Mouse (Mus musculus): ENCODE measurements at regions not wholly inside any gene's neighbourhood (a gene's known extent, or its start where the extent isn't known, plus 50 kb on each side); places are given as distances from the start of the nearest gene placed in this dataset.

DNA sequence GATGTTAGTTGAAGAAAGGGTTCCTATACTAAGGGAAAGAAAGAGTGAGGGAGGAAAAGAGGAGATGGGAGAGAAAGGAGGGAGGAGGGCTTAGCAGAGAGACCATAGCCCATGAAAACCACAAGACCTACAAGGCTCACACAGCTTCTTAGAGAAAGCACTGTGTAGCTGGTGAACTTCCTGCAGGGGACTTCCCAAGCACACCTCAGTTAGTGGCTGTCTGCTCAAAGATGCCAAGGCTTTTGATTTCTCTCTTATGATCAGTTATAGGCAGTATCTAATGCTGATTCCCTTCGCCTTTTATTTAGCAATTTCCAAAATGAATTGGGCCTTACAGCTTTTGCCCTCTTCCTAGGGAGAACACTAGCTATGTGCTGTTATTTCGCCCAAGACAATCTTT is 90.0 kb upstream of the Bach2 start:
- Histone ChIP-seq H3K27ac (ENCODE audit: insufficient read depth, low read depth, low read length) (no peak overlapping the region), H3K4me1 (ENCODE audit: control insufficient read depth, insufficient read depth, insufficient read length, low read length) (no peaks in the 10 kb centered on the region), H3K27me3 (ENCODE audit: control insufficient read depth, insufficient read depth, low read length) (no peaks in the 10 kb centered on the region), H3K4me3 (ENCODE audit: low read depth, low read length) (no peak overlapping the region), H3K36me3 (ENCODE audit: control insufficient read depth, insufficient read depth, low read length) (no peaks in the 10 kb centered on the region)
- 91% methylated on average over 2 of the region's 2 CpGs for WGBS
- TF ChIP-seq CTCF (IDR thresholded peaks at IDR 0.05; ENCODE audit: extremely low read depth, insufficient read length, insufficient replicate concordance, low read depth, low read length) (no peak), POLR2A (IDR thresholded peaks at IDR 0.05; ENCODE audit: low read depth, low read length) (no peak)

DNA sequence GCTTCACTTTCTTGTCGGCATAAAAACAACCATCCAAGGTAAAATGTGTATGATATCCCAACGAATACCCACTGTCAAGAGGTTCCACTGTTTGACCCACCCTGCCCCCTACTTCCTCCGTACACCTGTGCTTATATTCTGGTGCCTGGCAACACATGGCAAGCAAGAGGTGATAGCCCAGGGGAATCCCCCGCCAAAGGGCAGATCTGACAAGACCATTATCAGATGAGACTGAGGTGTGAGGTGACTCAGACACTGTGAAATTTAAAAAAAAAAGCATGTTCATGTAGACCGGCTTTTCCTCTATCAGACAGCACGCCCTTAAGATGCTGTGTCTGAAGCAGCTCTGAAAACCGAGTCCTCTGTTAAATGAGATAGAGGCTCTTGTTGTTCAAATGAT is 89.4 kb upstream of the Bach2 start:
- Histone ChIP-seq H3K36me3 (ENCODE audit: control insufficient read depth, insufficient read depth, low read length) (no peaks in the 10 kb centered on the region), H3K4me1 (ENCODE audit: control insufficient read depth, insufficient read depth, insufficient read length, low read length) (no peaks in the 10 kb centered on the region), H3K27me3 (ENCODE audit: control insufficient read depth, insufficient read depth, low read length) (no peaks in the 10 kb centered on the region), H3K4me3 (ENCODE audit: low read depth, low read length) (no peak overlapping the region), H3K27ac (ENCODE audit: insufficient read depth, low read depth, low read length) (no peak overlapping the region)
- TF ChIP-seq POLR2A (IDR thresholded peaks at IDR 0.05; ENCODE audit: low read depth, low read length) (no peak), CTCF (IDR thresholded peaks at IDR 0.05; ENCODE audit: extremely low read depth, insufficient read length, insufficient replicate concordance, low read depth, low read length) (no peak)
- WGBS: 65% methylated on average over 7 of the region's 7 CpGs

DNA sequence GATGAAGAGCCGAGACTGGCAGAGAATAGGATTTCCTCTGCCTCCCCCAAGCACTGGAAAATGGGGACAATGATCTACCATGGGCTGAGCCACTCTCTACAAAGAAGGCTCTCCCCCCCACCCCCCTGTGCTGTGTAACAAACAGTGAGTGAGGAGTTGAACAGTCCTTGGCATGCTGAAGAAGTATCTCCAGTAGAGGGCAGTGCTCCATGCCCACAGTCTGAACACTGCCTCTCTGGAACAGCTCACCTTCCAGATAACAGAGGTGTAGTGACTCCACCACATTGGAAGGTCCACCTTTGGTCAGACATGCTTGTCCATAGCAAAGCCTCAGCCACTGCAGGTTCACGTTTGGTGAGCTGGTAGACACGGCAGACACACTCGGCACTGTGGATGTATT is 85.2 kb upstream of the Bach2 start:
- 69% methylated on average over 4 of the region's 4 CpGs for WGBS
- Histone ChIP-seq H3K27me3 (ENCODE audit: control insufficient read depth, insufficient read depth, low read length) (no peaks in the 10 kb centered on the region), H3K27ac (ENCODE audit: insufficient read depth, low read depth, low read length) (no peak overlapping the region), H3K4me3 (ENCODE audit: low read depth, low read length) (no peak overlapping the region), H3K4me1 (ENCODE audit: control insufficient read depth, insufficient read depth, insufficient read length, low read length) (no peaks in the 10 kb centered on the region), H3K36me3 (ENCODE audit: control insufficient read depth, insufficient read depth, low read length) (no peaks in the 10 kb centered on the region)
- TF ChIP-seq POLR2A (IDR thresholded peaks at IDR 0.05; ENCODE audit: low read depth, low read length): no peak
- peak; percentile 70; the same call in 1 of the 2 replicates for TF ChIP-seq CTCF (IDR thresholded peaks at IDR 0.05; ENCODE audit: extremely low read depth, insufficient read length, insufficient replicate concordance, low read depth, low read length)

DNA sequence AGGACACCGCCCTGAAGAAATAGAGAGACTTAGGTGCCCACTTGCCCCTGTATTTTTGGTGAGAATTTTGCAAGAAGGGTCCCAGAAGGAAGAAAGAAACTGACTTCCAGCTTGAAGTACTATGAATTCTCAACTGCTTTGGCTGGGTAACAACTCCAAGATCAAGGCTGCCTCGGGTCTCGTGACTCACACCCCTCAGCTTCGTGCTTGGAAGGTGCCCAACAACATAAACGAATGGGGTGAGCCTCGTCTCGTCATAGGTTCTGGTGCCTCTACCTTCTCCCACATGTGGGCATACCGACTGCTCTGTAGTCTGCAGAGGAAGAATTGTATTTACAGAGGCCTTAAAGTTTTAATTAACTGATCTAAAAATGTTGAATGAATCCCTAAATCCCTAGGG is 81.6 kb upstream of the Bach2 start:
- H3K27ac ChIP-seq (ENCODE audit: insufficient read depth, low read depth, low read length): no peak overlapping the region
- no peak overlapping the region for H3K4me3 ChIP-seq (ENCODE audit: low read depth, low read length)
- WGBS: 59% methylated on average over 8 of the region's 8 CpGs
- TF ChIP-seq POLR2A (IDR thresholded peaks at IDR 0.05; ENCODE audit: low read depth, low read length) (no peak), CTCF (IDR thresholded peaks at IDR 0.05; ENCODE audit: extremely low read depth, insufficient read length, insufficient replicate concordance, low read depth, low read length) (no peak)
- no peaks in the 10 kb centered on the region for H3K27me3 ChIP-seq (ENCODE audit: control insufficient read depth, insufficient read depth, low read length)
- H3K4me1 ChIP-seq (ENCODE audit: control insufficient read depth, insufficient read depth, insufficient read length, low read length): no peaks in the 10 kb centered on the region
- no peaks in the 10 kb centered on the region for H3K36me3 ChIP-seq (ENCODE audit: control insufficient read depth, insufficient read depth, low read length)

DNA sequence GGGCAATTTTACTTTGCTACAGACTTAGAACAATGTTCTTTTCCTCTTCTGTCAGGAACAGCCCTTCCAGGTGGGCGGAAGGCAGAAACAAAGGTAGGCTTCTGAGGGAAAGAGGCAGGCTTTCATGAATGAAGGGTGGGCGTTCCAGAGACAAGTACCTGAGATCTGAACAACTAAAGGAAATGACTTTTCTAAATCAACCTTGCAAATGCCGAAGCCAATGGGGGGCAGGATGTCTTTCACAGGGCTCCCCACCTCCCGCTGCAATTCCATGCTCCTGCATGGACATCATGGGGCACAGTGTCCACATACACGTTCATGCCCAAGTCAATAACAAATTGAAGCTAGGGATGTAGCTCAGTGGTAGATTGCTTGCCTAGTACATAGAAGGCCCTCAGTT is 80.2 kb upstream of the Bach2 start:
- no peaks in the 10 kb centered on the region for H3K27me3 ChIP-seq (ENCODE audit: control insufficient read depth, insufficient read depth, low read length)
- H3K36me3 ChIP-seq (ENCODE audit: control insufficient read depth, insufficient read depth, low read length): no peaks in the 10 kb centered on the region
- no peak overlapping the region for H3K27ac ChIP-seq (ENCODE audit: insufficient read depth, low read depth, low read length)
- 61% methylated on average over 5 of the region's 5 CpGs for WGBS
- no peaks in the 10 kb centered on the region for H3K4me1 ChIP-seq (ENCODE audit: control insufficient read depth, insufficient read depth, insufficient read length, low read length)
- TF ChIP-seq CTCF (IDR thresholded peaks at IDR 0.05; ENCODE audit: extremely low read depth, insufficient read length, insufficient replicate concordance, low read depth, low read length) (no peak), POLR2A (IDR thresholded peaks at IDR 0.05; ENCODE audit: low read depth, low read length) (no peak)
- no peak overlapping the region for H3K4me3 ChIP-seq (ENCODE audit: low read depth, low read length)

DNA sequence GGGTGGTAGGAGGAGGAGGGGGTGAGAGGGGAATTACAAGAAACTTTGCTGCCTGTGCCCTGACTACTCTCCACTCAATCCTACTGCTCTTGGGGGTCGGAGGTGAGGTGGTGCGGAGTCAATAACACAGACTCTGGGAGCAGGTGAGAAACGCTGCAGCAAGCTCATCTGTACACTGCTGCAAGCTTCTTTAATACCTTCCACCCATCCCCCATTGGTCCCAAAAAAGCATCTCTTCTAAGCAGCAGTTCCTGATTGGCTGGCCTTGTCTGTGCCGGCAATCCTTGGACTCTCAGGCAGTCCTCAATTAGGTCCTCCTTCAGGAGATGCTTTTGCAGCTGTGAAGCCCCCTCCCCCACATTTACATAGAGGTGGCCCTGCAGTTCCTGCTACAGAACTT is 79.7 kb upstream of the Bach2 start:
- Histone ChIP-seq H3K36me3 (ENCODE audit: control insufficient read depth, insufficient read depth, low read length) (no peaks in the 10 kb centered on the region), H3K4me1 (ENCODE audit: control insufficient read depth, insufficient read depth, insufficient read length, low read length) (no peaks in the 10 kb centered on the region), H3K27me3 (ENCODE audit: control insufficient read depth, insufficient read depth, low read length) (no peaks in the 10 kb centered on the region), H3K27ac (ENCODE audit: insufficient read depth, low read depth, low read length) (no peak overlapping the region), H3K4me3 (ENCODE audit: low read depth, low read length) (no peak overlapping the region)
- 45% methylated on average over 4 of the region's 4 CpGs for WGBS
- no peak for TF ChIP-seq POLR2A (IDR thresholded peaks at IDR 0.05; ENCODE audit: low read depth, low read length)
- TF ChIP-seq CTCF (IDR thresholded peaks at IDR 0.05; ENCODE audit: extremely low read depth, insufficient read length, insufficient replicate concordance, low read depth, low read length): no peak

DNA sequence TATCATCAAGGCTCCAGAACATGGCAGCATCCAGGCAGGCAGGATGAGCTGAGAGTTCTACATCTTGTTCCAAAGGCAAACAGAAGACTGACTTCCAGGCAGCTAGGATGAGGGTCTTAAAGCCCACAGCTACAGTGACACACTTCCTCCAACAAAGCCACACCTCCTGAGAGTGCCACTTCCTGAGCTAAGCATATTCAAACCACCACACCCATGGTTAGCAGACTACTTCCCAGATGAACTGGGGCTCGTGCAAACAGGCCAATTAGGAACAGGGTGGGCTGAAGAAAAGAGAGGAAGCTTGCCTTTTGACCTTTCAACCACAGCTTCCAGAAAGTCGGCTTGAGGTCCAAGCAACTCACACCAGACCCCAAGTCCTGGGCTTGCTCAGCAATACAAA is 77.8 kb upstream of the Bach2 start:
- Histone ChIP-seq H3K4me3 (ENCODE audit: low read depth, low read length) (no peak overlapping the region), H3K27ac (ENCODE audit: insufficient read depth, low read depth, low read length) (no peak overlapping the region), H3K27me3 (ENCODE audit: control insufficient read depth, insufficient read depth, low read length) (no peaks in the 10 kb centered on the region), H3K4me1 (ENCODE audit: control insufficient read depth, insufficient read depth, insufficient read length, low read length) (no peaks in the 10 kb centered on the region), H3K36me3 (ENCODE audit: control insufficient read depth, insufficient read depth, low read length) (no peaks in the 10 kb centered on the region)
- TF ChIP-seq POLR2A (IDR thresholded peaks at IDR 0.05; ENCODE audit: low read depth, low read length) (no peak), CTCF (IDR thresholded peaks at IDR 0.05; ENCODE audit: extremely low read depth, insufficient read length, insufficient replicate concordance, low read depth, low read length) (no peak)
- WGBS: 38% methylated on average over 2 of the region's 2 CpGs

Data from small intestine, adult 2 months (tissue).